Comparison of ENCODE assay signal across 12 mouse cellular contexts in the genomic region with DNA sequence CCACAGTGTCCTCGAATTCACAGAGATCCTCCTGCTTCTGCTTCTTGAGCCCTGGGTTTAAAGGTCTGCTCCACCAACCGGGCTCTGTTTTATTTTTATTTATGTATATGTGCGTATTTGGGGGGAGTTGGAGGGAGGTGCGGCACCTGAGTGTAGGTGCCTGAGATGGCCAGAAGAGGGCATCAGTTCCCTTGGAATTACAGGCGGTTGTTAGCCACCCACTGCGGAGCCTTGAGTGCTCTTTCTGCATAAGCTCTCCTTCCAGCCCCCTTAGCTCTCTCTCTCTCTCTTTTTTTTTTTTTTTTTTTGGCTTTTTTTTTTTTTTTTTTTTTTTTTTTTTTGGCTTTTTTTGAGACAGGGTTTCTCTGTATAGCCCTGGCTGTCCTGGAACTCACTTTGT. TPM values are rescaled to one million over a fixed set of nuclear protein-coding genes. Genes with fewer than 3 reads are reported as not detected.
DNase-seq lines count a peak whose midpoint lies in the region; ATAC-seq and TF ChIP-seq lines count a peak whose summit lies in the region.
"Had no signal": no experiment of that assay in that cellular context is flagged by ENCODE, and none has a peak within 500 bp of the region (broad histone marks: within the 10 kb centered on the region; RNA-seq: fewer than 3 reads in every experiment).

No protein-coding gene starts in this region.

- TF ChIP-seq CTCF in E14TG2a.4 (conservative IDR thresholded peaks at IDR 0.05; ENCODE audit: low read length), result peak; percentile 61

- H3K4me3 ChIP-seq in liver, embryonic 11.5 days (ENCODE audit: low read depth, low read length), result no peak overlapping the region
- no peak overlapping the region for H3K4me3 ChIP-seq in E14TG2a.4 (replicated peaks; ENCODE audit: low read length)
- H3K4me3 ChIP-seq: forebrain, embryonic 12.5 days; neural tube, embryonic 15.5 days had no signal

- H3K4me1 ChIP-seq in liver, embryonic 11.5 days (replicated peaks; ENCODE audit: control insufficient read depth, insufficient read depth, low read length), result peaks cover 29% of the 10 kb centered on the region
- peaks cover 70% of the 10 kb centered on the region for H3K4me1 ChIP-seq in E14TG2a.4 (replicated peaks; ENCODE audit: low read depth, low read length)

- no peaks in the 10 kb centered on the region for H3K9me3 ChIP-seq in liver, embryonic 11.5 days (ENCODE audit: control insufficient read depth, low read length)
- no peaks in the 10 kb centered on the region for H3K9me3 ChIP-seq in E14TG2a.4 (ENCODE audit: low read length)
- H3K9me3 ChIP-seq: forebrain, embryonic 12.5 days; neural tube, embryonic 15.5 days had no signal

- no peaks in the 10 kb centered on the region for H3K27me3 ChIP-seq in liver, embryonic 11.5 days (replicated peaks; ENCODE audit: control insufficient read depth, insufficient read depth, low read length)
- no peaks in the 10 kb centered on the region for H3K27me3 ChIP-seq in E14TG2a.4 (ENCODE audit: insufficient read depth, low read length)
- H3K27me3 ChIP-seq: neural tube, embryonic 15.5 days had no signal

- peaks cover 7% of the 10 kb centered on the region; the same call in 1 of the 2 replicates for H3K36me3 ChIP-seq in liver, embryonic 11.5 days (ENCODE audit: control insufficient read depth, insufficient read depth, low read length)
- peaks cover 16% of the 10 kb centered on the region for H3K36me3 ChIP-seq in E14TG2a.4 (ENCODE audit: insufficient read depth, low read length)

- WGBS in liver, embryonic 11.5 days, result 76% methylated on average over 6 of the region's 6 CpGs

- DNase-seq in cerebellum, adult 11-12 months, result peak; percentile 25
- DNase-seq in cerebellum, adult 9-10 months, result no peak
- peak; percentile 41 for DNase-seq in liver
- DNase-seq in liver, embryonic 11.5 days (ENCODE audit: low spot score), result no peak
- DNase-seq in induced T-regulatory cell, adult 2 months (ENCODE audit: low read depth), result peak; percentile 53
- DNase-seq in urinary bladder, adult 2 months (ENCODE audit: low spot score), result no peak
- DNase-seq in spleen, postnatal 4 days (ENCODE audit: low spot score in 2 of 2), result no peak
- DNase-seq: embryo, embryonic 11 days; left cerebral cortex, postnatal 4 days had no signal

- H3K27ac ChIP-seq in liver, embryonic 11.5 days (ENCODE audit: low read depth, low read length), result no peak overlapping the region
- H3K27ac ChIP-seq: forebrain, embryonic 12.5 days; neural tube, embryonic 15.5 days had no signal

- H3K9ac ChIP-seq in liver, embryonic 11.5 days (ENCODE audit: low read depth, low read length), result no peak overlapping the region
- H3K9ac ChIP-seq: forebrain, embryonic 12.5 days; neural tube, embryonic 15.5 days had no signal

- H3K4me2 ChIP-seq in liver, embryonic 11.5 days, result no peak overlapping the region
- H3K4me2 ChIP-seq: forebrain, embryonic 12.5 days; neural tube, embryonic 15.5 days had no signal

- ATAC-seq in liver, embryonic 11.5 days (replicated peaks; ENCODE audit: low FRiP score), result no peak

RNA-seq across cellular contexts. Expression of gene Ankrd52, which starts 2.5 kb away (rescaled TPM):
- polyA plus RNA-seq in liver, embryonic 11.5 days (2014; fragmentation: Nextera tagmentation; extraction: Ambion mirVana), result 12.2 and 13.4 TPM in 2 replicates
- polyA plus RNA-seq in urinary bladder, adult 2 months (2012; rRNA removed), result 19.9 and 26.5 TPM in 2 replicates

RNA-seq across cellular contexts. Expression of gene Coq10a, which starts 5.6 kb away (rescaled TPM):
- polyA plus RNA-seq in liver, embryonic 11.5 days (2014; fragmentation: Nextera tagmentation; extraction: Ambion mirVana), result 8.4 and 10.5 TPM in 2 replicates
- 63.6 and 66.9 TPM in 2 replicates for polyA plus RNA-seq in urinary bladder, adult 2 months (2012; rRNA removed)

RNA-seq across cellular contexts. Expression of gene Slc39a5, which starts 26.6 kb away (rescaled TPM):
- polyA plus RNA-seq in liver, embryonic 11.5 days (2014; fragmentation: Nextera tagmentation; extraction: Ambion mirVana), result 16.5 and 17.6 TPM in 2 replicates
- not detected in 2 replicates for polyA plus RNA-seq in urinary bladder, adult 2 months (2012; rRNA removed)
- polyA plus RNA-seq: forebrain, embryonic 12.5 days had no signal

RNA-seq across cellular contexts. Expression of gene Cs, which starts 36.9 kb away (rescaled TPM):
- polyA plus RNA-seq in liver, embryonic 11.5 days (2014; fragmentation: Nextera tagmentation; extraction: Ambion mirVana), result 255 and 280 TPM in 2 replicates
- polyA plus RNA-seq in urinary bladder, adult 2 months (2012; rRNA removed), result 138 and 150 TPM in 2 replicates

RNA-seq across cellular contexts. Expression of gene Nabp2, which starts 36.9 kb away (rescaled TPM):
- polyA plus RNA-seq in liver, embryonic 11.5 days (2014; fragmentation: Nextera tagmentation; extraction: Ambion mirVana), result 101 and 104 TPM in 2 replicates
- 47.2 and 50.1 TPM in 2 replicates for polyA plus RNA-seq in urinary bladder, adult 2 months (2012; rRNA removed)

Comparison
In these comparisons a context has a peak if more than half of its experiments do, and no peak if none do; other contexts are left out.
1. DNase-seq: peak in cerebellum, adult 11-12 months (single experiment), liver (single experiment) and induced T-regulatory cell, adult 2 months (single experiment); none in cerebellum, adult 9-10 months (single experiment), liver, embryonic 11.5 days (single experiment), urinary bladder, adult 2 months (single experiment) and spleen, postnatal 4 days (0 of 2).
2. RNA of gene Slc39a5, which starts 26.6 kb away (polyA plus RNA-seq): 16.5 to 17.6 TPM in liver, embryonic 11.5 days; not detected in urinary bladder, adult 2 months; every median in the first group is over 10 times any median in the second.